ENCODE assay signal across 18 mouse cellular contexts in the genomic region with DNA sequence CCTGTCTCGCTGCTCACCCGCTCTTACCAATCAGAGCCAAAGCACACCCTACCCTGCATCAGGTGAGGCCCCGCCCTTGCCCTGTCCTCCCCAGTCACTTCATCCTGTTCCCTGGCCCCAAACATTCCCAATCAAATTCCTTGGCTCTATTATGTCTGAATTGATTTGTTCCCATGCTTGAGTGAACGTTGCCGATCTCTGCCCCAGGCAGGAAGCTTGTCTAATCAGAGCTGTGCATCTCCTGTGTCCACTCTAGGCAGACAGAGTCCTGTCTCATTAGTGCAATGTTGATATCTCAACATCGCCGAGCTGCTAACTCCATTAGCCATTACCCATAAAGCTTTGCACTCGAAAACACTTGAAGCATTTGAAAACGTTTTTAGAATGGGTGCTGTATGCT.
DNase-seq lines count a peak whose midpoint lies in the region; ATAC-seq lines count a peak whose summit lies in the region.
"Had no signal": no experiment of that assay in that cellular context is flagged by ENCODE, and none has a peak within 500 bp of the region (broad histone marks: within the 10 kb centered on the region; RNA-seq: fewer than 3 reads in every experiment).

No protein-coding gene starts in this region.

- WGBS in heart, embryonic 10.5 days: 87% methylated on average over 9 of the region's 9 CpGs
- whole genome bisulfite sequencing in kidney, embryonic 16.5 days: 62% methylated on average over 9 of the region's 9 CpGs

- no peaks in the 10 kb centered on the region for H3K9me3 ChIP-seq in heart, embryonic 10.5 days
- H3K9me3 ChIP-seq in kidney, embryonic 16.5 days (ENCODE audit: low read length): no peaks in the 10 kb centered on the region
- H3K9me3 ChIP-seq: embryonic facial prominence, embryonic 10.5 days; forebrain, embryonic 13.5 days; hindbrain, embryonic 13.5 days had no signal

- intact Hi-C loops in heart, postnatal 36 days (cut with DNase I): no loop called here

- no peak for ATAC-seq in kidney, embryonic 16.5 days (ENCODE audit: low FRiP score, low TSS enrichment)
- no peak for ATAC-seq in megakaryocyte-erythroid progenitor cell, adult 5-6 weeks (replicated peaks; ENCODE audit: low FRiP score, low TSS enrichment, poor library complexity, severe bottlenecking)
- ATAC-seq: forebrain, embryonic 13.5 days; forebrain, postnatal 0 days had no signal

- peaks cover 8% of the 10 kb centered on the region for H3K4me1 ChIP-seq in heart, embryonic 10.5 days
- peaks cover 13% of the 10 kb centered on the region; the same call in 1 of the 2 replicates for H3K4me1 ChIP-seq in kidney, embryonic 16.5 days (ENCODE audit: insufficient read depth, low read length)

- peak; percentile 45 for DNase-seq in heart, embryonic 10.5 days (ENCODE audit: low spot score)
- no peak for DNase-seq in heart, postnatal 36 days
- DNase-seq in kidney, adult 18-20 months: no peak
- peak; percentile 81 for DNase-seq in MN1 (ENCODE audit: low spot score)
- DNase-seq in retina, postnatal 1 day: peak; percentile 85
- DNase-seq: adrenal gland, adult 2 months; adrenal gland, postnatal 25 days; cerebellum, adult 18-20 months; cerebellum, adult 9-11 months; cerebellum, postnatal 36 days; forebrain, postnatal 0 days; gastrocnemius, postnatal 14 days; heart, postnatal 10 days had no signal

- H3K36me3 ChIP-seq in heart, embryonic 10.5 days: no peaks in the 10 kb centered on the region
- H3K36me3 ChIP-seq in kidney, embryonic 16.5 days (ENCODE audit: insufficient read depth, low read length): no peaks in the 10 kb centered on the region
- H3K36me3 ChIP-seq: embryonic facial prominence, embryonic 10.5 days; hindbrain, embryonic 13.5 days had no signal

- H3K27me3 ChIP-seq in heart, embryonic 10.5 days (ENCODE audit: insufficient read depth, poor library complexity, severe bottlenecking): no peaks in the 10 kb centered on the region
- no peaks in the 10 kb centered on the region for H3K27me3 ChIP-seq in kidney, embryonic 16.5 days (ENCODE audit: insufficient read depth, low read length)
- H3K27me3 ChIP-seq: forebrain, embryonic 13.5 days; hindbrain, embryonic 13.5 days had no signal

- H3K27ac ChIP-seq in heart, embryonic 10.5 days: no peak overlapping the region
- no peak overlapping the region for H3K27ac ChIP-seq in kidney, embryonic 16.5 days (ENCODE audit: low read length)
- H3K27ac ChIP-seq: embryonic facial prominence, embryonic 10.5 days; forebrain, embryonic 13.5 days; hindbrain, embryonic 13.5 days had no signal

- H3K9ac ChIP-seq in kidney, embryonic 16.5 days (replicated peaks; ENCODE audit: low read length): no peak overlapping the region
- H3K9ac ChIP-seq: forebrain, embryonic 13.5 days; forebrain, postnatal 0 days; hindbrain, embryonic 13.5 days had no signal

- peak overlapping the region; percentile 11; the same call in 1 of the 2 replicates for H3K4me2 ChIP-seq in kidney, embryonic 16.5 days (replicated peaks; ENCODE audit: low read depth, low read length)
- H3K4me2 ChIP-seq: forebrain, embryonic 13.5 days; hindbrain, embryonic 13.5 days had no signal

- H3K4me3 ChIP-seq in heart, embryonic 10.5 days: no peak overlapping the region
- no peak overlapping the region for H3K4me3 ChIP-seq in kidney, embryonic 16.5 days (ENCODE audit: low read length)
- H3K4me3 ChIP-seq: embryonic facial prominence, embryonic 10.5 days; forebrain, embryonic 13.5 days; hindbrain, embryonic 13.5 days had no signal

Comparison
In these comparisons a context has a peak if more than half of its experiments do, and no peak if none do; other contexts are left out.
1. DNase-seq: peak in heart, embryonic 10.5 days (single experiment), MN1 (single experiment) and retina, postnatal 1 day (single experiment); none in heart, postnatal 36 days (0 of 2) and kidney, adult 18-20 months (single experiment).